Mouse (Mus musculus) kidney, postnatal 36 days (tissue): ENCODE measurements at regions not wholly inside any gene's neighbourhood (a gene's known extent, or its start where the extent isn't known, plus 50 kb on each side); places are given as distances from the start of the nearest gene placed in this dataset.

Experiments
- DNase-seq, 2 experiments: peaks; one replicate each; pipeline ENCODE4 v3.0.0; 2021 to 2022; ENCODE audit warnings: mixed read lengths in 2 of 2

- no peak for DNase-seq
Measured at GRCm38 (mm10) chr16:76183105-76183504, 161.0 kb upstream of the Samsn1 start.

- no peak for DNase-seq
Measured at GRCm38 (mm10) chr16:76181596-76181995, 159.5 kb upstream of the Samsn1 start.

DNA sequence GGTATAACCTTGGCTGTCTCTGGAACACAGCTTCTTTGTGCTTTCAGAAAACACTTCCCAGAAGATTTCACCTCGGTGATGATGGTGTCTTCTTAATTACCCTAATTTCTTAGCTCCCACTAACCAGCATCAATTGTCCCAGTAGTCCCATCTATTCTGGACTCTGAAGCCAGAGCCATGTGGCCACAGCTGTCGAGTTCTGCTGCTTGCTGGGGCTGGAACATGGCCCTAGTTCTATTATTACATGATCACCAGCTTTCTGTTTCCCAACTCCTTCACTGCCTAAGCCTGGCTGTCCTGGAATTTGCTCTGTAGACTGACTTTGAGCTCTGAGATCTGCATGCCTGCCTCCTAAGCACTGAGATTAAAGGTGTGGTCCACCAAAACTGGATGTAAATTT is 145.6 kb upstream of the Samsn1 start:
- no peak for DNase-seq

DNA sequence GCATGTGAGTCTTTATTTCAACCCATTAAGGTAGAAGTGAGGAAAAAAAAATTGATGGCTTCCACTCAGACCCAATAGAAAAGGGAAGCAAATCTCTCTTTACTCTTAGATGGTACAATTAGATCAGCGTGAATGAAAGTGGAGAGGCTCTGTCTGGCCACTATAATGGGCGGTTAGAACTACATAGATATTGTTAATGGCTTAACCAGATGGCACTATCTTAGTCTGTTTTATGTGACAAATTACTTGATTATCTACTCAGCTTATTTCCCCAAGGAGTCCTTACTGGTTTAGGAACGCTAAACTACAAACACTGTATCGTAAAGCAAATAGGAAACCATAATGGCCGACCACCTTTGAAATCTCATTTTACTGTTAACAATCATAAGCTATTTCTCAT is 138.8 kb upstream of the Samsn1 start:
- no peak for DNase-seq

- no peak for DNase-seq
Measured at GRCm38 (mm10) chr16:76158585-76158984, 136.5 kb upstream of the Samsn1 start.

DNA sequence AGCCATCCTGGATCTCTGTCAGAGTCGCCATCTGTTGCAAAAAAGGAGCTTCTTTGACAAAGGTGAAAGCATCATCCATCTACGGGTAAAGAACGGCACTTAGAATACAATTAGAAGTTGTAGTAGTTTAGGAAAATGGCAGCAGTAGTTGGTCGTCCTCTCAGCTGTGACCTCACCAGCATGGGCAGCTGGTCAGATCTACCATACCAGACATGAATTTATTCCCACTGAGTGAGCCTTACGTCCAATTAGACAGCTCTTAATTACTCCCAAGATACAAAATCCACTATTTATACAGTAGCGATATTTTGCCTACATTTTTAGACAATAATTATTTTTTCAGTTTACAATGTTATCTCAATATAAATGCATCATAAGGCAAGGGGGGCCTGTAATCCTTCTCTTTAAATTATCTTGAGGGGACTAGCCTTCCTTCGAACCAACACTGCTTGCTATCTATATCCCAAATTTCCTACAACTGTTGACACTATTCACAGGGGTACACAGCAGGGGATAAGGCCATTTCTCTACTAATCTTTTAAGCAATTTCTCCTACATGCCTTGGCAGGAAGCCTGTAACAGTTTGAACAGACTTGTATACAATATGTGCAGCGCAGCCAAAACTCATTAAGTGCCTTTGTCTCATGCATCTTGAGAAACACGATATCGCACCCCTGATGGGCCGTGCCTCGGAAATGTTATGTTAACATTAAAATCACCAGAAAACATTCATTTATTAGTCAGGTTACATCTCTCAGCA is 131.9 kb upstream of the Samsn1 start:
- no peak for DNase-seq

DNA sequence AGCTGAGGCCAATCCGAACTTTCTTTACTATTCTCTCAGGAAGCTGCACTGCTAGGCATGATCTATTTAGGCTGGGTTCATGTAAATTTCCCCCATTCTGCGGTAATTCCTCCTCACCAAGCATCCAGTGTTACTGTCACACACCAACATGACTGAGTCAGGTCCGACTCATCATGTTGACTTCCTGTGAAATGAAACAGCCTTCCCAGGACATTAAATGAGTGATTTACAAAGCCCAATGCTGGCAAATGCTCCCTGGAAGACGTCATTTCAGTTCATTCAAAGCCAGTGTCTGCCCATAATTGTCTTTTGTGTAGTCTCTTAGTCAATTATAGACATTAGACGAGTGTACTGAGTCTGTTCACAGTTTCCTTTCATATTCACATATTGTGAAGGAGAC is 127.5 kb upstream of the Samsn1 start:
- no peak for DNase-seq

GRCm38 (mm10) chr16:76133892-76134291 is 111.8 kb upstream of the Samsn1 start:
- no peak for DNase-seq

- no peak for DNase-seq
Measured at GRCm38 (mm10) chr16:76130486-76130885, 108.4 kb upstream of the Samsn1 start.

GRCm38 (mm10) chr16:76129982-76130381 is 107.9 kb upstream of the Samsn1 start:
- DNase-seq = peak; percentile 42 to 81

- DNase-seq = no peak
Measured at GRCm38 (mm10) chr16:76123021-76123384, 100.9 kb upstream of the Samsn1 start.

DNA sequence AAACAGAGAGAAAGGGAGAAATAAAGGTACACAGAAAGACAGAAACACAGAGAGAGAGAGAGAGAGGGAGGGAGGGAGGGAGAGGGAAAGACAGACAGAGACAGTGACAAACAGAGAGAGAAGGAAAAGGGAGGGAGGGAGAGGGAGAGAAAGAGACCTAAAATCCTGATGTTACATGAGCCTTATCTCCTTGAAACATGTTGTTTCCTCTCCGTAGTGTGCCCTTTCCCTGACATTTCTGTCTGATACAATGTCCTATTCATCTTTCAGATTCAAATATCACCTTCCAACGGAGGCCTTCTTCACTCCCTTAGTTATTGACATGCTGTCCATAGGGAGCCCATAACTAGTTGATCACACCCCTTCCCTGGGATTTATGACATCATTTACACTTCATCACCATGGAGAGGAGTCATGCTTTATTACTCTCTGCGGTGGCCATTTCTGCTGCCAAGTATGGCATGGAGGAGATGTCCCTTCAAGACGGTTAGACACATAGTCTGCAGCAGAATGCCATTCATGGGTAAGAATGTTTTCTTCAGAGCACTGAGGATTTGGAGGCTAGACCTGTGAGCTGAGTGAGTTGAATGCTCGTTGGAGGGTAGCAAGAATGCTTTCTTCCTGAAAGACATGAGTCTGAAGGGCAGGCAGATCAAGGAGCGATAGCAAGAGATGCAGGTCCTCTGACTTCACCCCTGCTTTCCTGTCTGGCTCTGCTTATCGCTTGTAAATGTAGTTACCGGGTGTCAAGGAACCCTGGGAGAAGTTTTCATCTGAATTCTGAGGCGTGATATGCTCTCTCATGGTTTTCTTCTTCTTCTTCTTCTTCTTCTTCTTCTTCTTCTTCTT is 100.3 kb upstream of the Samsn1 start:
- no peak for DNase-seq

GRCm38 (mm10) chr16:76120712-76121111 is 98.6 kb upstream of the Samsn1 start:
- no peak for DNase-seq

DNA sequence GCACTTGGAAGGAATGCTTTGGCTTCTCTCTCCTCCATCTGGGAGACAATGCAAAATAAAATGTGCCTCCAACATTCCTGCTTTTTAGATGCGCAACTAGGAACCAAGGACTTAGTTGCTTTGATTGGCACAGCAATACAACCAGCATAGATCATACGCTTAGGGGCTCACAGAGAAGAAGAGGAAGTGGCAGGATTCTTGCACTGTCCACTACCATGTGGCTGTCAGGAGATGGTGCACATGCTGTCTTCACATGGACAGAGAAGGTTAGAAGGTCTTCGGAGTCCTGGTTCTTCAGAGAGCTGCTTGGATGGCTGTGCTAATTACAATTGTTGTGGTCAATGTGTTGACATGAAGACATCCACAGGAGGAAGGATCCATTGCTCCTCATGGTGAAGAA is 88.3 kb upstream of the Samsn1 start:
- DNase-seq = no peak

GRCm38 (mm10) chr16:76108464-76108863 is 86.4 kb upstream of the Samsn1 start:
- DNase-seq = no peak

DNA sequence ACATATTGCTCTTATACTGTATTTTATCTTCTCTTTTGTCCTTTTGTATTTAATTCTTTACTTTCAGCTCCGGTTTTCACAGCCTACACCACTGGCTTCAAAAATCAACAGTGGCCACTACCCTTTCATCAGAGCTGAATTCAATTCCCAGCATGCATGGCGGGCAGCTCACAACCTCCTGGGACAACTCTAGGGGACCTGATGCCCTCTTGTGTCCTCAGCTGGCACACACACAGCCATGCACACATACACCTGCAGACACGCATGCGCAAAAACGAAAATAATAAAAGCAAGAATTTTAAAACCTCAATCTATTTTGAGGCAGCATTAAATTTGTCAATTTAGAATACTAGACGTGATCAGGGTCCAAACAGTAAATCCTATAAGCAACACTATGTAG is 82.6 kb upstream of the Samsn1 start:
- no peak for DNase-seq

- DNase-seq = no peak
Measured at GRCm38 (mm10) chr16:76101773-76102172, 79.7 kb upstream of the Samsn1 start.

- no peak for DNase-seq
Measured at GRCm38 (mm10) chr16:76097808-76098207, 75.7 kb upstream of the Samsn1 start.

DNA sequence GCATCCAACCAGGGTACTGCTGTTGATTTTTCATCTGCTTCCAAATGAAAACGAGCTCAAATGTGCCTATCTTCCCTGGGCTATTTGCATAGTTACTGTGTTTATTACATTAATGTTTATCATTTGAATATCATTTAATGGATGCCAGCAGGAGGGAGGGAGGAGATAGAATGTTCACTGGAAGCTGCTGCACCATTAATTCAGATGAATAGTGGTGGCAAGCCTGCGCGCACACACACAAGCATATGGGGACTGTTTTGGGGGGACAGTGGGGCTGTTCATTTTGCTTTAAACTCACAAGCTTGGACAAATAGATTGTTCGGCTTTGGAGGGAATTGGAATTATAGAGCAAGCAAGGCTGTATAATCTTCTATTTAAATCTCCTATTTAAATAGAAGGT is 74.3 kb upstream of the Samsn1 start:
- no peak for DNase-seq

DNA sequence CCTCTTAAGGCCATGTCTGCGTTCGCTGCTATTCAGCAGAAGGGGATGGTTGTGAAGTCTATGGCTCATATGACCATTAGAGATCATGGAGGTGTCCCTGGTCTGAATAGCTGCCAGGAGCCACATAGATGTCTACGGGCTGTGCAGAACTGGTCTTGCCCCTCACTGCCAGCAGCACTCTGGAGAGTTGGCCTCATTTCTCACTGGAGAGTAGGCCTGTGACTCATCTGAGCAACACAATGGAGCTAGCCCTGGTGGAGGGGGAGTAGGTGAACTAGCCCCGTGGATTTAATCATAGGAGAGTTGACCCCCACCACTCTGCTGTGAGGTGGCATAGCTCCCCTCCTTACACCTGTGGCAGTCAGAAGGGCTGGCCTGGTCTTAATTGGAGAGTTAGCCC is 63.3 kb upstream of the Samsn1 start:
- no peak for DNase-seq

GRCm38 (mm10) chr16:76082465-76082864 is 60.4 kb upstream of the Samsn1 start:
- no peak for DNase-seq

- peak; percentile 55 to 57 for DNase-seq
Measured at GRCm38 (mm10) chr16:76079761-76080502, 57.9 kb upstream of the Samsn1 start.

DNA sequence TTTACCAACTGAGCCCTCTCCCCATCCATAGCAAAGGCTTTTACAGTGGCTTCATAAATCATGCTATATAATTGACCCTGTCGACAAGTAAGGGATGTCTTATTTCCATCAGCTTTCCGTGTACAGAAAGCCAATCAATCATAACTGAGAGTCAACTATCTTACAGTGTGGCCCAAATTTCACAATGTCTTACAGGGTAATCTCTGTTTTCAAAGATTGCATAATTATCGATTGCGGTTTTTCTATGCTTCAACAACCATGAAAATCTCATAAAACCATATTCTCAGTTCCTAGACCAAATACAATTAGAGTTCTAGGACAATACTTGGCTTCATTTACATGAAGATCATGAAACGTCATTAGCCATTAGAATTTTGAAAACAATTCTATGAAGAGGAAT is 56.1 kb upstream of the Samsn1 start:
- no peak for DNase-seq

- DNase-seq = no peak
Measured at GRCm38 (mm10) chr16:76076231-76076630, 54.1 kb upstream of the Samsn1 start.
